Mouse (Mus musculus): ENCODE results near the gene Hoxa3.

DNA sequence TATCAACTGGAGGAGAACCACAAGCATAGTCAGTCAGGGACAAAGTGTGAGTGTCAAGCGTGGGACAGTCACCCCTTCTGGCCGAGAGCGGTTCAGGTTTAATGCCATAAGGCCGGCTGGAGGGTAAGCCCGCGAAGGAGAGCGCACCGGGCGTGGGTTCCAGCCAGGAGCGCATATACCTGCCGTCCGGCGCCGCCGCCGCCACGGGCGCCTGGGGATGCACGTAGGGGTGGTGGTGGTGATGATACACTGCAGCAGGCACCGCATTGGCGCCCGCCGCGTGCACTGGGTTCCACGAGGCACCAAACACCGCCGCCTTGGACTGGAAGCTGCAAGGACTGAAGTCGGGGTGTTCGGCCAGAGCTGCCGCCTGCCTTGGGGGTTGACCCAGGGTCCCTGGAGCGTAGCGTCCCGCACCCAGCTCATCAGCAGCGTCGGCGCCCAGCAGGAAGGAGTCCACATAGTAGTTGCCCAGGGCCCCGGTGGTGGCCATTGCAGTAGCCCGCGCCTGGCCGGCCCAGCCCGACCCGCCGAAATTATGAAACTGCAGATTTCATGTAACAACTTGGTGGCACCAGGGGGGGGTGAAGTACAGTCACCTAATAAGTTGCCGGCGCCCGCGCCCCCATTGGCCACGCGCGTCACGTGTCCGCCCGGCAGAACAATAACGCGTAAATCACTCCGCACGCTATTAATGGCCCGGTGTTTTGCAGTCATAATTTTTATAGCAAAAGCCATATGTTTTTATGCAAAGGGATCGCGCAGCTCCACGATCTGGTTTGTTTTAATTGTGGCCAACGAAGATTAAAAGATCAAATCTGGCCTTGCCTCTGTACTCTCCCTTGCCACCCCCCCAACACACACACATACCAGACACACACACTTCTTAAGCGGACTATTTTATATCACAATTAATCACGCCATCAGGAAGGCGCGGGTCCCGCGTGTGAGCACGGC is 12.8 kb upstream of the Hoxa3 start:
- TF ChIP-seq POLR2A (IDR thresholded peaks at IDR 0.05; ENCODE audit: extremely low read depth, insufficient read depth, low read length) (no peak), CTCF (IDR thresholded peaks at IDR 0.05; ENCODE audit: extremely low read depth, insufficient read depth, low read length) (no peak)
